Mouse (Mus musculus) heart, embryonic 14.5 days (tissue): ENCODE data around the gene Klhl26. TPM values are rescaled to one million over a fixed set of nuclear protein-coding genes. Genes with fewer than 3 reads are reported as not detected.

ENCODE experiments used
- ATAC-seq: fragments of 200-750 bp; cut with Nextera tagmentation; 2 replicates; pipeline ENCODE4 v1.8.0; 2017; ENCODE audit warnings: low read depth, moderate TSS enrichment; ENCODE audit not compliant: insufficient number of reproducible peaks, insufficient read depth, low FRiP score
- H3K27ac ChIP-seq, 2 experiments: fragments of 200-500 bp in 1 of 2; fragments of 300-500 bp in 1 of 2; sonication (generic) in 1 of 2; replicated peaks in 1 of 2; 2 replicates each; pipeline ENCODE4 v1.5.1; 2012 to 2014; ENCODE audit warnings: low read depth in 2 of 2, low read length in 2 of 2, control low read depth in 1 of 2, mild to moderate bottlenecking in 1 of 2, mixed read lengths in 1 of 2; ENCODE audit not compliant: control insufficient read depth in 1 of 2, insufficient read depth in 1 of 2
- H3K27me3 ChIP-seq: fragments of 300-500 bp; sonication (generic); 2 replicates; pipeline ENCODE4 v1.6.1; 2014; ENCODE audit warnings: mild to moderate bottlenecking, low read length, control low read depth; ENCODE audit not compliant: control insufficient read depth, insufficient read depth
- H3K36me3 ChIP-seq: fragments of 300-500 bp; sonication (generic); 2 replicates; pipeline ENCODE4 v1.6.1; 2014; ENCODE audit warnings: mild to moderate bottlenecking, control low read depth, low read length, mixed read lengths; ENCODE audit not compliant: control insufficient read depth, insufficient read depth
- H3K4me1 ChIP-seq, 2 experiments: fragments of 200-500 bp in 1 of 2; fragments of 300-500 bp in 1 of 2; sonication (generic) in 1 of 2; 2 replicates each; pipeline ENCODE4 v1.6.1; 2012 to 2014; ENCODE audit warnings: low read length in 2 of 2, control low read depth in 1 of 2, mixed read lengths in 1 of 2; ENCODE audit not compliant: control insufficient read depth in 2 of 2, insufficient read depth in 2 of 2
- H3K4me2 ChIP-seq: fragments of 300-500 bp; sonication (generic); 2 replicates; pipeline ENCODE4 v1.6.1; 2014; ENCODE audit warnings: mild to moderate bottlenecking, low read length
- H3K4me3 ChIP-seq, 2 experiments: fragments of 200-500 bp in 1 of 2; fragments of 300-500 bp in 1 of 2; sonication (generic) in 1 of 2; 2 replicates each; pipeline ENCODE4 v1.5.1; 2012 to 2014; ENCODE audit warnings: low read length in 2 of 2, mild to moderate bottlenecking in 2 of 2, control low read depth in 1 of 2, low read depth in 1 of 2, moderate library complexity in 1 of 2; ENCODE audit not compliant: control insufficient read depth in 1 of 2, insufficient read depth in 1 of 2
- H3K9ac ChIP-seq: fragments of 300-500 bp; sonication (generic); 2 replicates; pipeline ENCODE4 v1.6.1; 2014; ENCODE audit warnings: mild to moderate bottlenecking, low read length
- H3K9me3 ChIP-seq: fragments of 300-500 bp; sonication (generic); 2 replicates; pipeline ENCODE4 v1.6.1; 2016; ENCODE audit warnings: low read length, control low read depth; ENCODE audit not compliant: control insufficient read depth
- WGBS: fragments of 180-500 bp; shearing (Covaris S2); extraction: QIAGEN DNeasy Blood & Tissue Kit; methylation state at CpG from one replicate; pipeline ENCODE4 v1.1.7; 2014; 5-methylcytosine and 5-hydroxymethylcytosine counted together
- polyA plus RNA-seq: library from polyadenylated mRNA; unstranded; fragments of >200 nt; fragmentation: Nextera tagmentation; extraction: Ambion mirVana; gene quantifications from 2 replicates; pipeline ENCODE4 v1.2.1, GENCODE M21; 2014

Gene Klhl26
- polyA plus RNA-seq, 1 experiment from 2014 or later, result 9.8 TPM

- H3K4me2 ChIP-seq, result no peak overlapping the region
- H3K9ac ChIP-seq, result no peak overlapping the region
- H3K27me3 ChIP-seq, result no peaks in the 10 kb centered on the region
- WGBS, result 92% methylated on average over 1 of the region's 1 CpGs
- no peak overlapping the region for H3K27ac ChIP-seq
- H3K4me1 ChIP-seq, result peaks cover 38 to 46% of the 10 kb centered on the region in 2 experiments
- H3K9me3 ChIP-seq, result no peaks in the 10 kb centered on the region
- no peak for ATAC-seq
- 0 out of 2 replicates have a peak, but pooled peaks cover 5% of the 10 kb centered on the region for H3K36me3 ChIP-seq
- no peak overlapping the region for H3K4me3 ChIP-seq
Observed at GRCm38 (mm10) chr8:70456996-70457395, 19.8 kb downstream of the Klhl26 start.

- 44% methylated on average over 5 of the region's 5 CpGs for WGBS
Observed at GRCm38 (mm10) chr8:70453852-70454251, 22.9 kb downstream of the Klhl26 start.

DNA sequence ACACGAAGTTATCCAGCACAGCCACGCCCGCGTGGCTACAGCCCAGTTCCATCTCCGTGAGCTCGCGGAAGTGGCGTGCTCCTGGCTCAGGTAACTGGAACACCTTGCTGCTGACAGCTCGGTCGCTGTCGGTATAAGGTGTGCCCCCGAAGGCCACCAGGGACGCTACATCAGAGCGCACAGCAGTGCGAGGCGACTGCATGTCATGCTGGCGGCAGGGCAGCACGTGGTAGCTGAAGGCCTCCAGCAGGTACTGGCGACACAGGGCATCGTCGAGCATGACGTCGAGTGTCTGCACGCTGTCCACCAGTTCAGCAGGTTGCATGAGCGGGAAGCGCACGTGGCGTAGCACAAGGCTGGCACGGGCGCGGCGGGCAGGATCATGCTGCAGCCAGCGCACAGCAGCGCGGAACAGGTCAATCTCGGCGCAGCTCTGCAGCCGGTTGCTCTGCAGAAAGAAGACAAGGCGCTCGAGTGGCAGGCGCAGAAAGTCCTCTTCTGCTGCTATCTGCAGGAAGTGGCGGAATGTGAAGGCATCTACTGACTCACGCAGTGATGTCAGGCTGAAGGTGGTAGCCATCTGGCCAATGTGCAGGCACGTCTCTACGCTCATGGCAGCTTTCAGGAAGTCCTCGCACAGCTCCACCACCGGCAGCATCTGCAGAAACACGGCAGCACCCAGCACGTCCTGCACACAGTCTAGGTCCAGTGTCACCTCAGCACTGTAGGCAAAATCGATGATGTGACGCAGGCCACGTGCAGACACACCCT lies 24.4 kb downstream of the Klhl26 start:
- H3K36me3 ChIP-seq, result peaks cover 26% of the 10 kb centered on the region; the same call in 1 of the 2 replicates
- peaks cover 26 to 37% of the 10 kb centered on the region in 2 experiments for H3K4me1 ChIP-seq
- no peaks in the 10 kb centered on the region for H3K9me3 ChIP-seq
- WGBS, result 41% methylated on average over 52 of the region's 52 CpGs
- H3K4me2 ChIP-seq, result peak overlapping the region; percentile 31; the same call in 1 of the 2 replicates
- peaks cover 7% of the 10 kb centered on the region; the same call in 1 of the 2 replicates for H3K27me3 ChIP-seq
- H3K27ac ChIP-seq, result no peak overlapping the region
- H3K9ac ChIP-seq, result no peak overlapping the region
- H3K4me3 ChIP-seq, result no peak overlapping the region
- peak; percentile 9; the same call in 1 of the 2 replicates for ATAC-seq

More at GRCm38 (mm10) chr8:70453852-70454251, 22.9 kb downstream of the Klhl26 start:
- Histone ChIP-seq H3K27me3 (peaks cover 7% of the 10 kb centered on the region; the same call in 1 of the 2 replicates), H3K4me3 (no peak overlapping the region), H3K36me3 (peaks cover 26% of the 10 kb centered on the region; the same call in 1 of the 2 replicates), H3K4me2 (no peak overlapping the region), H3K9me3 (no peaks in the 10 kb centered on the region), H3K27ac (peak overlapping the region; percentile 10 to 69), H3K4me1 (peaks cover 23 to 30% of the 10 kb centered on the region in 2 experiments), H3K9ac (peak overlapping the region; percentile 43; the same call in 1 of the 2 replicates)
- ATAC-seq, result no peak

- no peak overlapping the region for H3K4me3 ChIP-seq
- H3K27me3 ChIP-seq, result peaks cover 7% of the 10 kb centered on the region; the same call in 1 of the 2 replicates
- peaks cover 26% of the 10 kb centered on the region; the same call in 1 of the 2 replicates for H3K36me3 ChIP-seq
- peaks cover 9 to 18% of the 10 kb centered on the region in 2 experiments; a peak in 2 of 4 replicates for H3K4me1 ChIP-seq
- H3K9ac ChIP-seq, result 0 out of 2 replicates have a peak overlapping the region, but pooled peaks have one; percentile 10
- no peaks in the 10 kb centered on the region for H3K9me3 ChIP-seq
- peak overlapping the region in 1 of 2 experiments; percentile 2; a peak in 1 of 4 replicates for H3K27ac ChIP-seq
- ATAC-seq, result no peak
- H3K4me2 ChIP-seq, result no peak overlapping the region
- 54% methylated on average over 19 of the region's 19 CpGs for WGBS
Observed at GRCm38 (mm10) chr8:70447639-70448420, 28.9 kb downstream of the Klhl26 start.

DNA sequence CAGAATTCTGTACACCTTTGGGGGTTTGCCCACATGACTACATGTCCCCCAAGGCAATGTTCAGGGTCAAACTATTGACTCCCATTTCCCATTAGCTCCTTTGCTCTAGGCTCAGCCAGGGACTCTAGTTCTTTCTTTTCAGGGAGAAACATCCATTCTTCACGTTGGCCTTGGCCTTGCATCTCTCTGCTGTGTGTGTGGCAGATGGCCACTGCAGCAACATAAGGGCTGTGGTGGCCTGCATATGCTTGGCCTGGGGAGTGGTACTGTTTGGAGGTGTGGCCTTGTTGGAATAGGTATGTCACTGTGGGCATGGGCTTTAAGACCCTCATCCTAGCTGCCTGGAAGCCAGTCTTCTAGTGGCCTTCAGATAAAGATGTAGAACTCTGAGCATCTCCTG lies 30.8 kb downstream of the Klhl26 start:
- 61% methylated on average over 1 of the region's 1 CpGs for WGBS
- H3K27ac ChIP-seq, result no peak overlapping the region
- no peaks in the 10 kb centered on the region for H3K27me3 ChIP-seq
- no peaks in the 10 kb centered on the region for H3K9me3 ChIP-seq
- H3K4me3 ChIP-seq, result no peak overlapping the region
- H3K4me2 ChIP-seq, result no peak overlapping the region
- no peak overlapping the region for H3K9ac ChIP-seq
- ATAC-seq, result no peak
- peaks cover 13% of the 10 kb centered on the region; the same call in 1 of the 2 replicates for H3K36me3 ChIP-seq
- peaks cover 3 to 7% of the 10 kb centered on the region in 2 experiments; a peak in 2 of 4 replicates for H3K4me1 ChIP-seq

DNA sequence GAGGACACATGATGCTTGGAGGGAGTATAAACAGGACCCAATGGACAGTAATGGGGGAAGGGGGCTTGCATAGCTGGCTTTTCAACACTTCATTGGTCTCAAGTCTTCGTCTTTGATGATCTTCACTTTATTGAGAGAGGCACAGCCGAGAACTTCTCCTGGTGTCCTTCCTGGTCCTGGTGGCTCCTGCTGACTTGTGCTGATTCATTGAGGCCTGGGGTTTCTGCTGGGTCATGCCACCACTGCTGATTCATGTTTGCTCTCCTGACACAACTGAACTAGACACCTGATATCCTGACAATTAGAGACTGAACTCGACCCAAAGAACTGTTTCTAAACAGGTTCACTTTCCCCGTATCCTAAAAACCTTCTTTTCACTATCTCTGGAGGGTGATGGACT lies 33.4 kb downstream of the Klhl26 start:
- WGBS, result 72% methylated on average over 4 of the region's 4 CpGs
- Histone ChIP-seq H3K9me3 (no peaks in the 10 kb centered on the region), H3K27ac (no peak overlapping the region), H3K27me3 (no peaks in the 10 kb centered on the region), H3K4me2 (no peak overlapping the region), H3K4me1 (peaks cover 3 to 11% of the 10 kb centered on the region in 2 experiments; a peak in 3 of 4 replicates), H3K4me3 (no peak overlapping the region), H3K9ac (no peak overlapping the region), H3K36me3 (no peaks in the 10 kb centered on the region)
- ATAC-seq, result no peak

- H3K27me3 ChIP-seq, result no peaks in the 10 kb centered on the region
- no peak overlapping the region for H3K4me2 ChIP-seq
- H3K36me3 ChIP-seq, result no peaks in the 10 kb centered on the region
- H3K9me3 ChIP-seq, result no peaks in the 10 kb centered on the region
- 70% methylated on average over 3 of the region's 3 CpGs for WGBS
- no peak overlapping the region for H3K4me3 ChIP-seq
- no peak overlapping the region for H3K27ac ChIP-seq
- H3K9ac ChIP-seq, result no peak overlapping the region
- H3K4me1 ChIP-seq, result peaks cover 0 to 9% of the 10 kb centered on the region in 2 experiments; a peak in 3 of 4 replicates
- ATAC-seq, result no peak
Observed at GRCm38 (mm10) chr8:70441565-70441964, 35.2 kb downstream of the Klhl26 start.
